Comparison of ENCODE assay signal across 24 mouse cellular contexts in the genomic region with DNA sequence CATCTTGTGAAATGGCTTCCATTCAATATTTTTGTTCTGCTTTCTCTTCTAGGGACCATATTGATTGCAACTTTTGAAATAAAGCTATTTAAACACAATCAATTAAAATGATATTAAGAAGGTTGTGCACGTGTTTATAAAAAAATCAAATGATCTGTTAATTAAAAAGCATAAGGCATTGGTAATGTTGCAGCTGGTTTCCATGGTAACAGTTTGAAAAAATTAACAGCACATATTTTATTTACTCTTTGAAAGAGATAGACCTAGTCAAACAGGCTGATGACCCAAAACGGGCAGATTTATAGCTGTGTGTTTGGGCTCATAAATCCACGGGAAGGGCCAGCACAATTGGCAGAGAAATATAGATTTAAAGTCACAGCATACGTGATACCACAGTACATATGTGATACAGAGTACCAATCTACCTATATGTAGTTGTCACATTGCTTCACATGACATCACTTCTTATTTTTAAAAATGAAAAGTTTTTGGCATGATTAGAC.
"Had no signal": no experiment of that assay in that cellular context is flagged by ENCODE, and none has a peak within 500 bp of the region (broad histone marks: within the 10 kb centered on the region; RNA-seq: fewer than 3 reads in every experiment).

No protein-coding gene starts in this region.

- H3K9me3 ChIP-seq: limb, embryonic 12.5 days; limb, embryonic 15.5 days; midbrain, embryonic 10.5 days; midbrain, embryonic 13.5 days; neural tube, embryonic 13.5 days; stomach, embryonic 15.5 days had no signal

- ATAC-seq: liver, postnatal 0 days; lung, postnatal 0 days; midbrain, embryonic 13.5 days; midbrain, embryonic 16.5 days had no signal

- H3K4me2 ChIP-seq: limb, embryonic 12.5 days; limb, embryonic 15.5 days; liver, embryonic 11.5 days; lung, embryonic 14.5 days; midbrain, embryonic 13.5 days; neural tube, embryonic 13.5 days; stomach, embryonic 15.5 days had no signal

- DNase-seq: kidney, adult 18-20 months; kidney, adult 9 months; kidney, postnatal 14 days; kidney, postnatal 4 days; layer of hippocampus, postnatal 36 days; liver, postnatal 0 days; lung, embryonic 14.5 days; retina, postnatal 1 day; right cerebral cortex, postnatal 25 days; spleen, adult 18-20 months; thymus, postnatal 25 days had no signal

- H3K9ac ChIP-seq: limb, embryonic 12.5 days; limb, embryonic 15.5 days; liver, embryonic 14.5 days; liver, postnatal 0 days; lung, embryonic 14.5 days; midbrain, embryonic 13.5 days; neural tube, embryonic 13.5 days; stomach, embryonic 15.5 days had no signal

- H3K4me1 ChIP-seq: limb, embryonic 12.5 days; limb, embryonic 15.5 days; midbrain, embryonic 10.5 days; midbrain, embryonic 13.5 days; neural tube, embryonic 13.5 days; stomach, embryonic 15.5 days had no signal

- H3K36me3 ChIP-seq: limb, embryonic 12.5 days; limb, embryonic 15.5 days; midbrain, embryonic 10.5 days; midbrain, embryonic 13.5 days; neural tube, embryonic 13.5 days; stomach, embryonic 15.5 days had no signal

- H3K27ac ChIP-seq: layer of hippocampus, adult 2 months; limb, embryonic 12.5 days; limb, embryonic 15.5 days; liver, embryonic 14.5 days; macrophage; midbrain, embryonic 10.5 days; midbrain, embryonic 13.5 days; neural tube, embryonic 13.5 days; stomach, embryonic 15.5 days had no signal

- H3K27me3 ChIP-seq: limb, embryonic 12.5 days; limb, embryonic 15.5 days; midbrain, embryonic 13.5 days; neural tube, embryonic 13.5 days; stomach, embryonic 15.5 days had no signal

- H3K4me3 ChIP-seq: layer of hippocampus, adult 2 months; limb, embryonic 12.5 days; limb, embryonic 15.5 days; midbrain, embryonic 10.5 days; midbrain, embryonic 13.5 days; myocyte; neural tube, embryonic 13.5 days; stomach, embryonic 15.5 days had no signal
